Mouse (Mus musculus) cortical plate, adult 2 months (tissue): Measurements from ENCODE around the gene Gm8126.
"Not testable (repeated sequence)": the region's sequence is repeated elsewhere in the genome, so short reads cannot be mapped to it uniquely, and the experiment has no call there.

Experiments
- CTCF ChIP-seq: fragments of 200-500 bp; IDR thresholded peaks from 2 replicates; pipeline ENCODE4 v1.5.1; 2011; ENCODE audit warnings: mild to moderate bottlenecking, control low read depth, low read length; ENCODE audit not compliant: insufficient read depth; ENCODE audit errors: extremely low read depth
- POLR2A ChIP-seq: fragments of 200-500 bp; IDR thresholded peaks from 2 replicates; pipeline ENCODE4 v1.6.1; 2011; ENCODE audit warnings: mild to moderate bottlenecking, low read length, control low read depth; ENCODE audit not compliant: insufficient read depth; ENCODE audit errors: extremely low read depth

GRCm38 (mm10) chr14:43235204-43235603 lies 23.2 kb upstream of the Gm8126 start, which contains the start of gene Gm8122:
- not testable (repeated sequence) for TF ChIP-seq CTCF, POLR2A
